9 mouse cellular contexts compared by ENCODE assay signal in the genomic region with DNA sequence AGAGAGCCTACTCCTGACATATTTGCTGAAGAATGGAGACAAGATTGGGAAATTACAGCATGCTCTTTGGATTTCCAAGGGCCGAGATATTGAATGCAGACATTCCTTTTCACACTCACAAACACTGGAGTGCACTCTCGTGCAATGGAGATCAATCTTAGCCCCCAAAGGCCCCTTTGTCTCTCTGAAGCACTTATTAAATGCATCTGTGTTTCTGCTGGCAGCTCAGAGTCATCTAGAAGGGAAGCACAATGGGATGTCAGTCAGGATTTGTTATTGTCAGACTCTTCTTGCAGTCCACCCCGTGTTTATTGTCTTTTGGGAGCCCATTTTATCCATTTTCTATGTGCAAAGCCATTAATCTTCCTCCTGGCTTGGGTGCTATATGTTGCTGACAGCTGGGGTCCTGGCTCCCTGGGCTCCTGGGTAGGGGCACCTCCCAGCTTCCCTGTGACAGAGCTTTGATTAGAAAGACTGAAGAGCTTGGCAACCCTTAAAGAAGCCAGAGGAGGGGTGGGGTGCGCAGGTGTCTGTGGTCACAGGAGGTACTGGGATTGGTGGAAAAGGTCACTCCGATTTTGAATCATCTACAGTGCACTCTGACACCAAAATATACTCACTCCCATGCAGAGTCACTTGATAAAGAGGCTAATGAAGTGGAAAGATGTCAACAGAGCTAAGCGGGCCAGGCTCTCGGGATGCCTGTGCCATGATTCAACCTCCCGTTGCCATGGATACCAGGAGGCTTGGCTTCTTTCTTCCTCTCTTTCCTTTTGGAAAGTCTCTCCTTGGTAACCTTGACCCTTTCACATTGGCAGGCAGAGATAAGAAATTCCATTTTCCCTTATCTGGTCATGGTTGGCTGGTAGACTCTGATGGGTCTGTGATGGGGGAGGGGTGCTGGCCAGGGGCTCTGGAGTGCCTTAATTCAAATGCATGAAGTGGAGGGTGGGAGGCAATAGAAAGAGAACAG.
A peak's percentile ranks its signal among the peaks of the same experiment; 100 is the strongest.
DNase-seq lines count a peak whose midpoint lies in the region; ATAC-seq and TF ChIP-seq lines count a peak whose summit lies in the region.
"Had no signal": no experiment of that assay in that cellular context is flagged by ENCODE, and none has a peak within 500 bp of the region (broad histone marks: within the 10 kb centered on the region; RNA-seq: fewer than 3 reads in every experiment).

No protein-coding gene starts in this region.

- TF ChIP-seq EP300 in liver, postnatal 0 days (IDR thresholded peaks at IDR 0.05; ENCODE audit: low read depth), result no peak

- H3K4me2 ChIP-seq in embryonic facial prominence, embryonic 14.5 days (ENCODE audit: low read depth, low read length), result no peak overlapping the region
- peak overlapping the region; percentile 17 for H3K4me2 ChIP-seq in hindbrain, embryonic 12.5 days (replicated peaks)
- peak overlapping the region; percentile 15; the same call in 1 of the 2 replicates for H3K4me2 ChIP-seq in midbrain, embryonic 14.5 days (ENCODE audit: low read length)
- H3K4me2 ChIP-seq in liver, postnatal 0 days (ENCODE audit: low read depth, low read length), result no peak overlapping the region

- DNase-seq in urinary bladder, postnatal 14 days (ENCODE audit: low spot score), result peak; percentile 13
- DNase-seq in urinary bladder, postnatal 25 days (ENCODE audit: low spot score), result no peak
- DNase-seq in embryonic facial prominence, embryonic 14.5 days (ENCODE audit: low spot score), result peak; percentile 56
- DNase-seq in midbrain, embryonic 14.5 days, result peak; percentile 91
- DNase-seq in liver, postnatal 0 days, result no peak
- no peak for DNase-seq in gastrocnemius, postnatal 10 days

- no peak overlapping the region for H3K9ac ChIP-seq in embryonic facial prominence, embryonic 14.5 days (ENCODE audit: low read depth, low read length)
- no peak overlapping the region for H3K9ac ChIP-seq in hindbrain, embryonic 12.5 days
- H3K9ac ChIP-seq in midbrain, embryonic 14.5 days (replicated peaks; ENCODE audit: low read length), result no peak overlapping the region
- no peak overlapping the region for H3K9ac ChIP-seq in liver, postnatal 0 days (replicated peaks)

- peak; percentile 80; the same call in 1 of the 2 replicates for ATAC-seq in embryonic facial prominence, embryonic 14.5 days (ENCODE audit: low read depth)
- peak; percentile 92 for ATAC-seq in hindbrain, embryonic 12.5 days (ENCODE audit: low FRiP score)
- peak; percentile 83 for ATAC-seq in midbrain, embryonic 14.5 days (ENCODE audit: low FRiP score, low TSS enrichment)
- ATAC-seq in activated CD4-positive, CD25-positive, alpha-beta regulatory T cell, adult 4 months, result no peak
- ATAC-seq in liver, postnatal 0 days, result no peak

- 46% methylated on average over 8 of the region's 8 CpGs for WGBS in embryonic facial prominence, embryonic 14.5 days
- WGBS in hindbrain, embryonic 12.5 days, result 24% methylated on average over 8 of the region's 8 CpGs
- 5% methylated on average over 8 of the region's 8 CpGs for WGBS in midbrain, embryonic 14.5 days
- WGBS in liver, postnatal 0 days (ENCODE audit: insufficient replicate concordance), result 59% methylated on average over 8 of the region's 8 CpGs

- no peaks in the 10 kb centered on the region for H3K36me3 ChIP-seq in embryonic facial prominence, embryonic 14.5 days (ENCODE audit: control insufficient read depth, insufficient read depth, low read length)
- no peaks in the 10 kb centered on the region for H3K36me3 ChIP-seq in hindbrain, embryonic 12.5 days
- H3K36me3 ChIP-seq in midbrain, embryonic 14.5 days (ENCODE audit: control insufficient read depth, insufficient read depth, low read length), result no peaks in the 10 kb centered on the region
- H3K36me3 ChIP-seq in liver, postnatal 0 days (replicated peaks; ENCODE audit: insufficient read depth, low read length), result no peaks in the 10 kb centered on the region

- H3K27ac ChIP-seq in embryonic facial prominence, embryonic 14.5 days (replicated peaks; ENCODE audit: low read depth, low read length), result no peak overlapping the region
- H3K27ac ChIP-seq in hindbrain, embryonic 12.5 days, result peak overlapping the region; percentile 92
- H3K27ac ChIP-seq in midbrain, embryonic 14.5 days (replicated peaks; ENCODE audit: low read depth, low read length), result peak overlapping the region; percentile 91
- H3K27ac ChIP-seq in liver, postnatal 0 days (ENCODE audit: low read depth), result no peak overlapping the region
- H3K27ac ChIP-seq: macrophage had no signal

- H3K9me3 ChIP-seq in embryonic facial prominence, embryonic 14.5 days (ENCODE audit: control insufficient read depth, low read length), result no peaks in the 10 kb centered on the region
- 0 out of 2 replicates have a peak, but pooled peaks cover 3% of the 10 kb centered on the region for H3K9me3 ChIP-seq in hindbrain, embryonic 12.5 days (replicated peaks)
- H3K9me3 ChIP-seq in midbrain, embryonic 14.5 days (ENCODE audit: control insufficient read depth, low read length), result no peaks in the 10 kb centered on the region
- H3K9me3 ChIP-seq in liver, postnatal 0 days (ENCODE audit: low read length), result no peaks in the 10 kb centered on the region

- H3K27me3 ChIP-seq in embryonic facial prominence, embryonic 14.5 days (replicated peaks; ENCODE audit: control insufficient read depth, insufficient read depth, low read length), result no peaks in the 10 kb centered on the region
- H3K27me3 ChIP-seq in hindbrain, embryonic 12.5 days, result 0 out of 2 replicates have a peak, but pooled peaks cover 2% of the 10 kb centered on the region
- no peaks in the 10 kb centered on the region for H3K27me3 ChIP-seq in midbrain, embryonic 14.5 days (ENCODE audit: control insufficient read depth, insufficient read depth, low read length)
- H3K27me3 ChIP-seq in liver, postnatal 0 days (ENCODE audit: insufficient read depth, low read length), result no peaks in the 10 kb centered on the region

- H3K4me3 ChIP-seq in embryonic facial prominence, embryonic 14.5 days (ENCODE audit: low read depth, low read length), result no peak overlapping the region
- no peak overlapping the region for H3K4me3 ChIP-seq in hindbrain, embryonic 12.5 days
- no peak overlapping the region for H3K4me3 ChIP-seq in midbrain, embryonic 14.5 days (replicated peaks; ENCODE audit: low read depth, low read length)
- H3K4me3 ChIP-seq in liver, postnatal 0 days (ENCODE audit: low read depth, low read length), result no peak overlapping the region

- no peak for TF ChIP-seq CTCF in liver, postnatal 0 days (IDR thresholded peaks at IDR 0.05; ENCODE audit: low read depth)

- peaks cover 7% of the 10 kb centered on the region; the same call in 1 of the 2 replicates for H3K4me1 ChIP-seq in embryonic facial prominence, embryonic 14.5 days (ENCODE audit: control insufficient read depth, insufficient read depth, low read length)
- H3K4me1 ChIP-seq in hindbrain, embryonic 12.5 days, result peaks cover 23% of the 10 kb centered on the region
- peaks cover 23% of the 10 kb centered on the region for H3K4me1 ChIP-seq in midbrain, embryonic 14.5 days (ENCODE audit: control insufficient read depth, insufficient read depth, low read length)
- H3K4me1 ChIP-seq in liver, postnatal 0 days (ENCODE audit: insufficient read depth), result no peaks in the 10 kb centered on the region

Comparison
In these comparisons a context has a peak if more than half of its experiments do, and no peak if none do; other contexts are left out.
1. DNase-seq: peak in urinary bladder, postnatal 14 days (single experiment), embryonic facial prominence, embryonic 14.5 days (single experiment) and midbrain, embryonic 14.5 days (single experiment); none in urinary bladder, postnatal 25 days (single experiment), liver, postnatal 0 days (single experiment) and gastrocnemius, postnatal 10 days (single experiment).
2. ATAC-seq: peak in embryonic facial prominence, embryonic 14.5 days (single experiment), hindbrain, embryonic 12.5 days (single experiment) and midbrain, embryonic 14.5 days (single experiment); none in activated CD4-positive, CD25-positive, alpha-beta regulatory T cell, adult 4 months (single experiment) and liver, postnatal 0 days (single experiment).
3. H3K27ac ChIP-seq: peak in hindbrain, embryonic 12.5 days (single experiment) and midbrain, embryonic 14.5 days (single experiment); none in embryonic facial prominence, embryonic 14.5 days (single experiment) and liver, postnatal 0 days (single experiment).
4. H3K4me2 ChIP-seq: peak in hindbrain, embryonic 12.5 days (single experiment) and midbrain, embryonic 14.5 days (single experiment); none in embryonic facial prominence, embryonic 14.5 days (single experiment) and liver, postnatal 0 days (single experiment).